Mouse (Mus musculus) right cerebral cortex, adult 18-20 months (tissue): ENCODE data around the gene Zfp36l2.

Source experiments
- DNase-seq: peaks from one replicate; pipeline ENCODE4 v3.0.0; 2022; ENCODE audit warnings: mixed read lengths

Zfp36l2 gene

GRCm38 (mm10) chr17:84175196-84175595 lies 12.6 kb downstream of the Zfp36l2 start:
- no peak for DNase-seq

- DNase-seq: no peak
These were observed 20.4 kb downstream of the Zfp36l2 start for GRCm38 (mm10) chr17:84167377-84167776.

- DNase-seq: no peak
These were observed 21.4 kb downstream of the Zfp36l2 start for GRCm38 (mm10) chr17:84166135-84166860.

- no peak for DNase-seq
These were observed 22.0 kb downstream of the Zfp36l2 start for GRCm38 (mm10) chr17:84165735-84166134.

- no peak for DNase-seq
These were observed 23.6 kb downstream of the Zfp36l2 start for GRCm38 (mm10) chr17:84164146-84164545.

GRCm38 (mm10) chr17:84163066-84163785 lies 24.5 kb downstream of the Zfp36l2 start:
- DNase-seq: no peak

- DNase-seq: no peak
These were observed 25.5 kb downstream of the Zfp36l2 start for GRCm38 (mm10) chr17:84162211-84162760.

GRCm38 (mm10) chr17:84161231-84161854 lies 26.4 kb downstream of the Zfp36l2 start:
- DNase-seq: no peak

GRCm38 (mm10) chr17:84158891-84159290 lies 28.9 kb downstream of the Zfp36l2 start:
- DNase-seq: no peak

GRCm38 (mm10) chr17:84158461-84158795 lies 29.3 kb downstream of the Zfp36l2 start:
- DNase-seq: no peak

- no peak for DNase-seq
These were observed 29.8 kb downstream of the Zfp36l2 start for GRCm38 (mm10) chr17:84157743-84158460.

- no peak for DNase-seq
These were observed 30.7 kb downstream of the Zfp36l2 start for GRCm38 (mm10) chr17:84156748-84157742.

- no peak for DNase-seq
These were observed 31.5 kb downstream of the Zfp36l2 start for GRCm38 (mm10) chr17:84156227-84156573.

- DNase-seq: no peak
These were observed 32.1 kb downstream of the Zfp36l2 start for GRCm38 (mm10) chr17:84155516-84156226.

GRCm38 (mm10) chr17:84155029-84155338 lies 32.8 kb downstream of the Zfp36l2 start:
- DNase-seq: no peak

- no peak for DNase-seq
These were observed 33.3 kb downstream of the Zfp36l2 start for GRCm38 (mm10) chr17:84154302-84155028.

- no peak for DNase-seq
These were observed 34.6 kb downstream of the Zfp36l2 start for GRCm38 (mm10) chr17:84152976-84153786.

- DNase-seq: no peak
These were observed 35.4 kb downstream of the Zfp36l2 start for GRCm38 (mm10) chr17:84152206-84152975.

GRCm38 (mm10) chr17:84151306-84151705 lies 36.4 kb downstream of the Zfp36l2 start:
- no peak for DNase-seq
